Mouse (Mus musculus) myocyte (in vitro differentiated cells): Measurements from ENCODE around the gene Mgmt.

ENCODE experiments used
- CEBPB ChIP-seq: IDR thresholded peaks from 2 replicates; pipeline ENCODE4 v1.6.1; 2011; ENCODE audit warnings: mild to moderate bottlenecking, moderate library complexity; ENCODE audit not compliant: poor library complexity, insufficient read depth, severe bottlenecking
- E2F4 ChIP-seq: IDR thresholded peaks from one replicate; pipeline ENCODE4 v1.6.1; 2011; ENCODE audit warnings: mild to moderate bottlenecking, control low read depth, moderate library complexity; ENCODE audit not compliant: insufficient read depth
- MAX ChIP-seq: IDR thresholded peaks from one replicate; pipeline ENCODE4 v1.6.1; 2011; ENCODE audit warnings: low read depth, mild to moderate bottlenecking, control low read depth
- MYOD1 ChIP-seq, 3 experiments: IDR thresholded peaks; one replicate each; pipeline ENCODE4 v1.6.1; 2011; ENCODE audit warnings: control low read depth in 2 of 3, low read depth in 2 of 3, mild to moderate bottlenecking in 2 of 3, moderate library complexity in 1 of 3; ENCODE audit not compliant: insufficient read length in 2 of 3, control insufficient read depth in 1 of 3
- MYOG ChIP-seq, 3 experiments: IDR thresholded peaks; one replicate each; pipeline ENCODE4 v1.6.1; 2011; ENCODE audit warnings: control low read depth in 2 of 3, low read depth in 2 of 3, mild to moderate bottlenecking in 2 of 3; ENCODE audit not compliant: insufficient read length in 2 of 3, control insufficient read depth in 1 of 3, insufficient read depth in 1 of 3
- POLR2A ChIP-seq: IDR thresholded peaks from one replicate; pipeline ENCODE4 v1.6.1; 2011; ENCODE audit warnings: low read depth, mild to moderate bottlenecking, control low read depth, moderate library complexity; ENCODE audit not compliant: insufficient read length
- REST ChIP-seq: IDR thresholded peaks from one replicate; pipeline ENCODE4 v1.6.1; 2011; ENCODE audit warnings: mild to moderate bottlenecking, control low read depth, moderate library complexity; ENCODE audit not compliant: insufficient read depth, insufficient read length
- SRF ChIP-seq: IDR thresholded peaks from one replicate; pipeline ENCODE4 v1.6.1; 2011; ENCODE audit warnings: low read depth; ENCODE audit not compliant: control insufficient read depth, insufficient read length
- TCF12 ChIP-seq: IDR thresholded peaks from one replicate; pipeline ENCODE4 v1.6.1; 2011; ENCODE audit warnings: mild to moderate bottlenecking, control low read depth; ENCODE audit not compliant: poor library complexity, insufficient read depth, severe bottlenecking
- TCF3 ChIP-seq: IDR thresholded peaks from one replicate; pipeline ENCODE4 v1.6.1; 2011; ENCODE audit warnings: low read depth, control low read depth; ENCODE audit not compliant: insufficient read length
- USF1 ChIP-seq: IDR thresholded peaks from one replicate; pipeline ENCODE4 v1.6.1; 2011; ENCODE audit warnings: low read depth, mild to moderate bottlenecking, control low read depth, moderate library complexity

GRCm38 (mm10) chr7:137071346-137071745, 176.9 kb downstream of the Mgmt start:
- TF ChIP-seq POLR2A (no peak), E2F4 (no peak), MAX (no peak), TCF12 (no peak), TCF3 (no peak), MYOD1 (IDR thresholded peaks at IDR 0.05; ENCODE audit: control insufficient read depth in 1 of 3, insufficient read length in 2 of 3, low read depth in 2 of 3) (no peak), SRF (no peak), USF1 (no peak), CEBPB (no peak), REST (no peak), MYOG (IDR thresholded peaks at IDR 0.05; ENCODE audit: control insufficient read depth in 1 of 3, insufficient read depth in 1 of 3, insufficient read length in 2 of 3, low read depth in 2 of 3) (no peak)
